Mouse (Mus musculus) C2C12 (cell line): ENCODE results near the gene Ints2. TPM values are rescaled to one million over a fixed set of nuclear protein-coding genes. Genes with fewer than 3 reads are reported as not detected.

Experiments
- H3K27me3 ChIP-seq: one replicate; pipeline ENCODE4 v1.6.1; 2011; ENCODE audit not compliant: control insufficient read depth, insufficient read depth, insufficient read length
- H3K36me3 ChIP-seq: one replicate; pipeline ENCODE4 v1.6.1; 2011; ENCODE audit not compliant: control insufficient read depth, insufficient read depth
- H3K4me3 ChIP-seq: one replicate; pipeline ENCODE4 v1.5.1; 2011; ENCODE audit warnings: mild to moderate bottlenecking, control low read depth; ENCODE audit not compliant: poor library complexity, insufficient read depth, severe bottlenecking
- H3K79me2 ChIP-seq: one replicate; pipeline ENCODE4 v1.6.1; 2011; ENCODE audit not compliant: control insufficient read depth, insufficient read depth
- H3K79me3 ChIP-seq: one replicate; pipeline ENCODE4 v1.6.1; 2011; ENCODE audit warnings: low read depth, control low read depth
- H3ac ChIP-seq: one replicate; pipeline ENCODE3; 2011; ENCODE audit warnings: low read depth; ENCODE audit not compliant: control insufficient read depth, insufficient read length
- CEBPB ChIP-seq: IDR thresholded peaks from one replicate; pipeline ENCODE4 v1.6.1; 2011; ENCODE audit warnings: low read depth, mild to moderate bottlenecking, control low read depth, moderate library complexity
- CTCF ChIP-seq: IDR thresholded peaks from one replicate; pipeline ENCODE4 v1.5.1; 2011; ENCODE audit not compliant: control insufficient read depth, insufficient read depth, insufficient read length
- FOSL1 ChIP-seq: IDR thresholded peaks from one replicate; pipeline ENCODE4 v1.8.0; 2011; ENCODE audit warnings: mild to moderate bottlenecking, low read length; ENCODE audit not compliant: poor library complexity, insufficient read depth, severe bottlenecking
- MAX ChIP-seq: IDR thresholded peaks from one replicate; pipeline ENCODE4 v1.6.1; 2011; ENCODE audit warnings: mild to moderate bottlenecking, control low read depth
- MYOD1 ChIP-seq: IDR thresholded peaks from one replicate; pipeline ENCODE4 v1.6.1; 2011; ENCODE audit warnings: low read depth; ENCODE audit not compliant: control insufficient read depth, insufficient read length
- MYOG ChIP-seq: IDR thresholded peaks from one replicate; pipeline ENCODE4 v1.6.1; 2011; ENCODE audit not compliant: control insufficient read depth, insufficient read length; ENCODE audit errors: extremely low read depth
- USF1 ChIP-seq: IDR thresholded peaks from one replicate; pipeline ENCODE4 v1.6.1; 2011; ENCODE audit warnings: low read depth, mild to moderate bottlenecking, control low read depth, moderate library complexity
- polyA plus RNA-seq: library from polyadenylated mRNA; unstranded; fragments of >200 nt; fragmentation: generic; extraction: Trizol; gene quantifications from one replicate; pipeline ENCODE4 v1.2.1, GENCODE M21; 2012; ENCODE audit warnings: missing spikeins

Ints2 gene
- polyA plus RNA-seq, 1 experiment: 9.1 TPM

- no peak overlapping the region for H3K4me3 ChIP-seq
- H3K27me3 ChIP-seq: no peaks in the 10 kb centered on the region
- peaks cover 96% of the 10 kb centered on the region for H3K36me3 ChIP-seq
- TF ChIP-seq MYOG: no peak
- no peak for TF ChIP-seq MAX
- TF ChIP-seq USF1: no peak
- no peak for TF ChIP-seq MYOD1
- TF ChIP-seq CEBPB: no peak
- TF ChIP-seq CTCF: no peak
- no peak for TF ChIP-seq FOSL1
- no peak overlapping the region for H3ac ChIP-seq
- peaks cover 15% of the 10 kb centered on the region for H3K79me3 ChIP-seq
- H3K79me2 ChIP-seq: peaks cover 44% of the 10 kb centered on the region
These were observed 48.3 kb downstream of the Ints2 start for GRCm38 (mm10) chr11:86209123-86209522.

- H3K4me3 ChIP-seq: no peak overlapping the region
- no peak overlapping the region for H3ac ChIP-seq
- peaks cover 70% of the 10 kb centered on the region for H3K36me3 ChIP-seq
- H3K27me3 ChIP-seq: no peaks in the 10 kb centered on the region
- TF ChIP-seq FOSL1 (no peak), USF1 (no peak), MAX (no peak), CTCF (no peak), MYOD1 (no peak), MYOG (no peak), CEBPB (no peak)
- peaks cover 68% of the 10 kb centered on the region for H3K79me2 ChIP-seq
- peaks cover 38% of the 10 kb centered on the region for H3K79me3 ChIP-seq
These were observed 51.5 kb downstream of the Ints2 start for GRCm38 (mm10) chr11:86205876-86206275.

GRCm38 (mm10) chr11:86205031-86205430 is 52.3 kb downstream of the Ints2 start:
- Histone ChIP-seq H3K36me3 (peaks cover 62% of the 10 kb centered on the region), H3K79me3 (peaks cover 41% of the 10 kb centered on the region), H3ac (no peak overlapping the region), H3K27me3 (no peaks in the 10 kb centered on the region), H3K79me2 (peaks cover 77% of the 10 kb centered on the region), H3K4me3 (no peak overlapping the region)
- TF ChIP-seq MYOG (no peak), CEBPB (no peak), MYOD1 (no peak), USF1 (no peak), MAX (no peak), CTCF (no peak), FOSL1 (no peak)

GRCm38 (mm10) chr11:86201901-86202675 is 55.3 kb downstream of the Ints2 start:
- TF ChIP-seq MYOD1 (no peak), FOSL1 (no peak), MYOG (no peak), CTCF (no peak), USF1 (no peak), CEBPB (no peak), MAX (no peak)

GRCm38 (mm10) chr11:86201037-86201786 is 56.2 kb downstream of the Ints2 start, which contains the start of gene Brip1:
Brip1 (minus strand) TSS chr11:86201193.
- TF ChIP-seq CTCF: no peak
- TF ChIP-seq MAX: peak; percentile 40
- Histone ChIP-seq H3K4me3 (peak within 1 kb of the TSS; percentile 93), H3K79me3 (peaks cover 45% of the 10 kb centered on the region), H3K79me2 (peaks cover 62% of the 10 kb centered on the region), H3ac (peak within 1 kb of the TSS; percentile 84), H3K36me3 (peaks cover 50% of the 10 kb centered on the region), H3K27me3 (no peaks in the 10 kb centered on the region)

More at GRCm38 (mm10) chr11:86201901-86202675, 55.3 kb downstream of the Ints2 start:
- peaks cover 51% of the 10 kb centered on the region for H3K36me3 ChIP-seq
- H3K79me3 ChIP-seq: peaks cover 48% of the 10 kb centered on the region
- H3K4me3 ChIP-seq: peak overlapping the region; percentile 93
- no peaks in the 10 kb centered on the region for H3K27me3 ChIP-seq
- H3ac ChIP-seq: peak overlapping the region; percentile 84
- peaks cover 67% of the 10 kb centered on the region for H3K79me2 ChIP-seq
